Mouse (Mus musculus) erythroblast, embryonic 14.5 days (primary cell): Measurements from ENCODE around the gene Ppp1r14c.

Experiments used
- GATA1 ChIP-seq: IDR thresholded peaks from 2 replicates; pipeline ENCODE4 v1.6.1; 2012; ENCODE audit warnings: low read length, inconsistent platforms, mixed read lengths
- TAL1 ChIP-seq: IDR thresholded peaks from 3 replicates; pipeline ENCODE4 v1.6.1; 2012; ENCODE audit warnings: low read length, inconsistent platforms, mixed read lengths

- TF ChIP-seq GATA1 (no peak), TAL1 (no peak)
Measured at GRCm38 (mm10) chr10:3507484-3508221, 141.8 kb downstream of the Ppp1r14c start.
